Mouse (Mus musculus) cerebellum, adult 18-20 months (tissue): ENCODE data around the gene Gm49373.
"Not testable (repeated sequence)": the region's sequence is repeated elsewhere in the genome, so short reads cannot be mapped to it uniquely, and the experiment has no call there.

Source experiments
- DNase-seq, 2 experiments: peaks; one replicate each; pipeline ENCODE4 v3.0.0; 2021

Gene Gm49373

DNA sequence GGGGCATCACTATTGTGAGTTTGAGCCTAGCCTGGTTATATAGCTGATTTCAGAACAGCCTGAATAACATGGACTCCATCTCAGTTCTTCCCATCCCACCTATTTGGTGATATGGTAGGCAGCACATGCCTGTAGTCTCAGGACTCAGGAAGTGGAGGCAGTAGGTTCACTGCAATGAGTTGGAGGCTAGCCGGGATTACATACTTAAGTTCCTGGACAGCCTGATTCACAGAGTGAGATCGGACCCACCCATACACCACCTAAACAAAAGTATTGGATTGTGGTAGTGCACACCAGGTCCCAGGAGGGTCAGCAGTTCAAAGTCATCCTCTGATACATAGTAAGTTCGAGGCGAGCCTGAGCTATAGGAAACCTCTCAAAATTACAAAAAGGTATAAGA, 255 bp downstream of the Gm49373 start:
- DNase-seq: no peak

DNA sequence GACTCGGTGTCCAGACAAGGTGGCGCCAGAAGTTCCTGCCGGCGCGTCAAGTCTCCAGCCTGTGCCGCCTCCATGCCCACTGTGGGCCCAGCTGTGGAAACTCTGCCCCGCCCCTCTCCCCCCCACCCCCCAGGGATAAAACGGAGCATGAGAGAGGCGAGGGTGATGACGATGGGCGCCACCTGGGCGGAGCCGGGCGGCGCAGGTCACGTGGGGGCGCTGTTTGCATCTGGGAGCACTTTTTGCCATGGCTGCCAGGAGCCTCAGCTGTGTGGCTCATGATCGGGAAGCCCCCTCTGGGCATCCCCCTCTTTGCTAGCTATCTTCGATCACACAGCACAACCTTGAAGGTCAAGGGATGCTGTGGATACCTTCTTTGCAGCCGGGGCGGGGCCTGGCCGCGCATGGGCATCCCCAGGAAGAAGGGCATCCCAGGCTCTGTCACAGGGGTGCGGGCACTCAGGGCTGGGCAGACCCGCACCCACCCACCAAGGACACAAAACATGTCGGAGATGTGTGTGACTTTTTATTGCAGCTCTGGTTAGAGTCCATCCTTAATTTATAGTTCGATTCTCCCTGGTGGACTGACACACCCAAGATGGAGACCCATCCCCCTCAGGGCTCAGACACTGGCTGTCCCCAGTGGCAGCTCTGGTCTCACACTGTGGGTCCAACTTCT, 5.8 kb downstream of the Gm49373 start, which contains the start of gene Zglp1:
Zglp1 (minus strand) TSS at position 88 of the 679 bp plus-strand sequence.
- DNase-seq: no peak

DNA sequence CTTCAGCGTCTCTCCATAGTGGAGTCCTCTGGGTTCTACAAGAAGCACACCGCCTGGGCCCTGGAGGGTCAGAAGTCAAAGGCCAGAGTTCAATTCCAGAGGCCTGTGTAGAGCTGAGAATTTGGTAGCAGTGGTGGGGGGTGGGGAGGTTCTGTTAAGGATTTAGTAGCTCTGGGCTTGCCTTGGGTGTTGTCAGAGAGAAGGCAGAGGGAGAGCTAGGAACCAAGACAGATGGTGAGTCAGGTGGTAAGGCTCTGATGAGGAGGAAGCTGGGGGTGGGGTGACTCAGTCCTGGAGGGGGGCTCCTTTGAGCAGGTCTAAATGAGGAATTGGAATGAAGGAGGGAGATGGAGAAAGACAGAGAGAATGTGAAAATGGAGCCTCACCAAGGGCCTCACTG, 10.0 kb downstream of the Gm49373 start:
- no peak for DNase-seq

DNA sequence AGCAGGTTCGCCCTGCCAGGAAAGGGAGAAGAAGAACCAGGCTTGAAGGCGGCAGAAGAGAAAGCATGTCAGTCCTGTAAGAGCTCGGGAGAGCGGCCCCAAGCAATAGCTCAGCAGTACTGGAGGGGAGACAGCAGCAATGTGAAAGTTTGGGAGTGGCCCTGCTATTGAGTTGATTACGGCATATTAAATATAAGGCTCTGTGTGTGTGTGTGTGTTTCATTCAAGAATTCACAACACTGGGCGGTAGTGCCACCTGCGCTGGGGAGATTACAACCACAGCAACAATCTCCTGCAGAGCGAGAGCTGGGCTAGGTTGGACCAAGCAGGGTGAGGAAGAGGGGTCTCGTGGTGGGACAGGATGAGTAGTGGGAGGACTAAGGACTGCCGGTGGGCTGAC, 21.3 kb downstream of the Gm49373 start:
- no peak for DNase-seq

DNA sequence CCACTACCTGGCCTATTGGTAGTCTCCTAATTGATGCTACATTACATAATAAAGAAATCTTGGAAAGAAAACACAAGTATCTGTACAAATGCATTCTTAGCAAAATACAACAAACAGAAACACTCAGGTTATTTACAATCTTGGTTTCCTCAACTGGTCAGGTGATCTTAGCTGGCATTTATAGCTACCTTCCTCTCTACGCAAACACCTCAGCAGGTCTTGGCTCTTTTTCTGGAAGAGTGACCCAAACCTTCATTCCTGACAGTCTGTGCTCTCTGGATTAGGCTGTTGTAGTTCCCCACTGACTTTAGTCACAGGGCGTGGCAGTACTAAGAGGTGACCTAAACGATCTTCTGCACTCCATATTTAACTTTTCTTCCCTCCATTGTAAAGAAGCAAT, 27.7 kb downstream of the Gm49373 start:
- DNase-seq: no peak

DNA sequence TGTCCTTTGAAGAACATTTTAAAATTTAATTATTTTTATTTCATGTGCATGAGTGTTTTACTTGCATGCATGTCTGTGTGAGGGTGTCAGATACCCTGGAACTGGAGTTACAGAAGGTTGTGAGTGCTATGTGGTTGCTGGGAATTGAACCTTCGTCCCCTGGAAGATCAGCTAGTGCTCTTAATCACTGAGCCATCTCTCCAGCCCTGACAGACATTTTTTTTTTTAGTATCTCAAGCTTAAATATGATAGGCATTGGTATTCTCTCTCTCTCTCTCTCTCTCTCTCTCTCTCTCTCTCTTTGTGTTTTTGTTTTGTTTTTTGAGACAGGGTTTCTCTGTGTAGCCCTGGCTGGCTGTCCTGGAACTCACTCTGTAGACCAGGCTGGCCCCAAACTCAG, 28.1 kb downstream of the Gm49373 start:
- DNase-seq: not testable (repeated sequence)

DNA sequence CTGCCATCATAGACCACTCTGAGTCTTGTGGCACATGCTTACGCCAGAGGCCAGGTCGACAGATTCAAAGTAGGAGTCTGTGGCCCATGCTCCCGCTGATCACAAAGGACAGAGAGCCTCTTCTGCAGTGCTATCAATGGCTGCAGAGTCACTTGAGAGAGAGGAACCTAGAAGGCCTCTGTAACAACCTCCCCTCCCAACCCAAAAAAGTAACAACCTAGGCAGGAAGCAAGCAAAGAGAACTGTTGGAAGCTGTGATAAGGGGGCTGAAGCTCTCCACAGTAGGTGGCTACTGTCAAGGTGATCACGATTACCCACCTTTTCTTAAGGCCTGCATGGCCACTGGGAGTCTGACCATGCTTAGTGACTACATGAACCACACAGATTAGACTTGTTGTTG, 29.3 kb downstream of the Gm49373 start:
- DNase-seq: no peak

DNA sequence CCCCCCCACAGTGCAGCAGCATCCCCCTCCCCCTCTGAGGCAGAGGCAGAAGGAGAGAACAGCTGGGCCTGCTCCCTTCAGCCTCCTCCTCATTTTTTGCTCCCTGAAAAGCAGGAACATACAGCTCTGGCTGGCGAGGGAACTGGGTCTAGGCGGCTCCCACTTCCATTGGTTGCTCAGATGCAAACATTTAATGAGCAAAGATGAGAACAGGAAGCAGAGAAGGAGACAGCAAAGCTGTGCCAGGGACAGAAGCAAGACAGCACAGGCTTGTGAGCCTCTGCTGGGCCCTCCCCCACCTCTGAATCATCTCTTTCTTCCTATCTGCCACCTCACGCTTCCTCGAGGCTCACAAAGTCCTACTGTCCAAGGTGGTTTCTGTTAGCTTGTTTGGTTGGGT, 31.6 kb downstream of the Gm49373 start:
- no peak for DNase-seq

DNA sequence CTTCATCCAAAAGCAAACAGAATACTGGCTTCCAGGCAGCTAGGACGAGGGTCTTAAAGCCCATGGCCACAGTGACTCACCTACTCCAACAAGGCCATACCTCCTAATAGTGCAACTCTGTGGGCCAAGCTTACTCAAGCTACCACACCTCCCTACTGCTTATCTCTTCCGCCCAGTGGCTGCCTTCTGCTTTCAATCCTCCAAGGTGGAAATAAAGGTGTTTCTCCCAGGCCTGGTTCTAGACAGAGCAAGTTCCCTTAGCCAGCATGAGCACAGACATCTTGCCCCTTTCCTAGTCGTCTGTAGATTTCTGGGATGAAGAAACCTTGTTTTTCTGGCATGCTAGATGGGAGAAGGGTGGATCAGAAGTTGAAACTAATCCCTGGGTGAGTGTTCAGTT, 33.1 kb downstream of the Gm49373 start:
- DNase-seq: no peak

DNA sequence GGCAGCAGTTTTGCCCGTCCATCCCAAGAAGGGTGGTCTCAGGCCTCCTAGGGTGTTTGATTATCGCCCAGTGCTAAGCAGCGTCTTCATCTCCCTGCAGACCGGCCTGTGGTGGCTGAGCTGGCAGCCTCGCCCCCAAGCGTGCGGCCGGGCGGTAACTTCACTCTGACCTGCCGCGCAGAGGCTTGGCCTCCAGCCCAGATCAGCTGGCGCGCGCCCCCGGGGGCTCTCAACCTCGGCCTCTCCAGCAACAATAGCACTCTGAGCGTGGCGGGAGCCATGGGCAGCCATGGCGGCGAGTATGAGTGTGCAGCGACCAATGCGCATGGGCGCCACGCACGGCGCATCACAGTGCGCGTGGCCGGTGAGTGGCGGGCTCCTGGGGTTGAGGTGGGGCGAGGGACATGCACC, 35.4 kb downstream of the Gm49373 start:
- no peak for DNase-seq

DNA sequence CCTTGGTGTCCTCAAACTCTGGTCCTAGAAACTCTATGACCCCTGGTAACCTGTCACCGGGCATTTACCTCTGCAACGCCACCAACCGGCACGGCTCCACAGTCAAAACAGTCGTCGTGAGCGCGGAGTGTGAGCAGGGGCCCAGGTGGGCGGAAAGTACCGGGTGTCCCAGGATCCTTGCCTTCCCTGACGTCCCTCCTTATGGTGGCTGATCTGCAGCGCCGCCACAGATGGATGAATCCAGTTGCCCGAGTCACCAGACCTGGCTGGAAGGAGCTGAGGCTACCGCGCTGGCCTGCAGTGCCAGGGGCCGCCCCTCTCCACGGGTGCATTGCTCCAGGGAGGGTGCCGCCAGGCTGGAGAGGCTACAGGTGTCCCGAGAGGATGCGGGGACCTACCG, 36.2 kb downstream of the Gm49373 start:
- no peak for DNase-seq

DNA sequence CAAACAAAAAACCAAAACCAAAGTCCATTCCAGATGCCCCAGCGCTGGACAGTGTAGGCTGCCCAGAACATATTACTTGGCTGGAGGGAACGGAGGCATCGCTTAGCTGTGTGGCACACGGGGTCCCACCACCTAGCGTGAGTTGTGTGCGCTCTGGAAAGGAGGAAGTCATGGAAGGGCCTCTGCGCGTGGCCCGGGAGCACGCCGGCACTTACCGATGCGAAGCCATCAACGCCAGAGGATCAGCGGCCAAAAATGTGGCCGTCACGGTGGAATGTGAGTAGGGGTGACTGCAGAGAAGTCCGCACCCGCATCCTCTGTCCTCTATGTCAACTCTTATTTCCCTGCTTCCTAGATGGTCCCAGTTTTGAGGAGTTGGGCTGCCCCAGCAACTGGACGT, 36.7 kb downstream of the Gm49373 start:
- no peak for DNase-seq

DNA sequence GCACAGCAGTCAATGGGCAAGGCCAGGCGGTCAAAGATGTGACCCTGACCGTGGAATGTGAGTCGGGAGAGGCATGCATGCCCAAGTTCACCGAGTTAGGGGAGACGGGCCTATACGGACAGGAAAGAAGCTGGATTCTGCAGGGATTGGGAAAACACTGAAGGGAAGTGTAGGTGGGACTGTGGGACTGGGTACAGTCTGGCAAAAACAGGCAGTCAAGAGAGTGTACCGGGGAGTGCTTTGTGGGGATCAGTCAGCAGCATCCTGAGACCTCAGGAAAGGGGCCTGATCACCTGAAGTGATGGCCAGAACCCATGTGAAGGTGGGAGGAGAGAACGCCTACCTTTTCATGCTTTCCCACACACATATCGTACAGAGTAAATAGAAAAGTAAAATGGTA, 37.3 kb downstream of the Gm49373 start:
- DNase-seq: no peak

DNA sequence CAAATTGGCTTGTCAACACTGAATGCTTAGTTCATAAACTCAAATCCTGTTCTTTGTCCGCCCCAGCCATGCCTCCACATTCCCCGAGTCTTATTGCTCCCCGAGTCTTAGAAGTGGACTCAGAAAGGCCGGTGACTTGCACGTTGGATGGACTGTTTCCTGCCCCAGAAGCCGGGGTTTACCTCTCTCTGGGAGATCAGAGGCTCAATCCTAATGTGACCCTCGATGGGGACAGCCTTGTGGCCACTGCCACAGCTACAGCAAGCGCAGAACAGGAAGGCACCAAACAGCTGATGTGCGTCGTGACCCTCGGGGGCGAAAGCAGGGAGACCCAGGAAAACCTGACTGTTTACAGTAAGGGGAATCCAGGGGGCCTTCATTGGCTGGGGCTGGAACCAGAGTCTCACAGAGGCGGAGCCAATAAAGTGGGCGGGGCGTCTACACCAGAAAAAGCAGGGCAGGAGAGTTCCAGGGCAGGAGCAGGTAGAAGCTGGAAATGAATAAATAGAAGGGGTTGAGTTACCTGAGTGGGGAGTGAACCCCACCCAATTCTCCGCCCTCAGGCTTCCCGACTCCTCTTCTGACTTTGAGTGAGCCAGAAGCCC, 38.3 kb downstream of the Gm49373 start:
- no peak for DNase-seq

DNA sequence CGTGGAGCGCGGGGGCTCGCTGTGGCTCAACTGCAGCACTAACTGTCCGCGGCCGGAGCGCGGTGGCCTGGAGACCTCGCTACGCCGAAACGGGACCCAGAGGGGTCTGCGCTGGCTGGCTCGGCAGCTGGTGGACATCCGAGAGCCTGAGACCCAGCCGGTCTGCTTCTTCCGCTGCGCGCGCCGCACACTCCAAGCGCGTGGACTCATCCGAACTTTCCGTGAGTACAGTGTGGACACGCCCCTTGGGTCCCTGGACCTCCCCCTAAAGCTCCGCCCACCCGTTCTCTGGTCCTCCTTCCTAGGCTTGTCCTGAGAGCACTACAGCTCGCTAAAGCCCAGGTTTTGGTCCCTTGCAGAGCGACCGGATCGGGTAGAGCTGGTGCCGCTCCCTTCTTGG, 39.8 kb downstream of the Gm49373 start:
- peak; percentile 31 to 36 for DNase-seq

DNA sequence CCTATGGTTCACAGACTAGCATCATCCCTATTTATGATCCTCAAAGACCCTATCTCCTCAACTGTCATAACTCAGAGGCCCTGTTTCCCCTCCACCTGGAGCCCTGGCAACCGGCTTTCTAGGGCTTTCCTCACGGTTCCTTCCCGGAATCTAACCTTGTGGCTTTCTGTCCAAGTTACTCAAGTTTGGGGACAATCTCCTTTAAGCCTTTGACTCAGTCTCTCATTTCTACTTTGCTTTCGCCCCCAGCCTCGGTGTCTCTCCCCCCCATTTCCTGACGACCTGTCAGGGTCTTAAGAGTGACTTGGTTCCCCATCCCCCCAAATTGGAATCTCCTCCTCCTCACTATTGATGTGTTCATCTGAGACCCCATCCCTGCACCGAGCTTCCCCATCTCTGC, 40.4 kb downstream of the Gm49373 start:
- DNase-seq: no peak

DNA sequence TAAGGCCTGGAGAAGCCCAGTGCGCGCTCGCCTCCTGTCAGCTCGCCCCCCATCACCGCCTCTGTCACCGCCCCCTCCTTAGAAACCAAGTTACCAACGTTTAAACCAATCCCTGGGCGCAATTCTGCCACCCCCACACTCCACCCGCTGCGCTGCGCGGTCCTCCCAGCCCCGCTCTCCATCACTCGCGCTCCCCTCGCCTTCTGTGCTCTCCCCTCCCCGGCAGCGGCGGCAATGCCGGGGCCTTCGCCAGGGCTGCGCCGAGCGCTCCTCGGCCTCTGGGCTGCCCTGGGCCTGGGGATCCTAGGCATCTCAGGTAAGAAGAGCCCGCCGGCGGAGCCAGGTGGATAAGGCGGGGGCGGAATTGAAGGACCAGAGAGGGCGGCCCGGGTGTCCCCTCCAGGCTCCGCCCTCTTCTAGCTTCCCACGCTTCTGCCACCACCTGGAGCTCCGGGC, 41.0 kb downstream of the Gm49373 start, which contains the start of gene Icam5:
Icam5 (plus strand) TSS at position 178 of the 456 bp plus-strand sequence.
- peak; percentile 15 to 31 for DNase-seq

DNA sequence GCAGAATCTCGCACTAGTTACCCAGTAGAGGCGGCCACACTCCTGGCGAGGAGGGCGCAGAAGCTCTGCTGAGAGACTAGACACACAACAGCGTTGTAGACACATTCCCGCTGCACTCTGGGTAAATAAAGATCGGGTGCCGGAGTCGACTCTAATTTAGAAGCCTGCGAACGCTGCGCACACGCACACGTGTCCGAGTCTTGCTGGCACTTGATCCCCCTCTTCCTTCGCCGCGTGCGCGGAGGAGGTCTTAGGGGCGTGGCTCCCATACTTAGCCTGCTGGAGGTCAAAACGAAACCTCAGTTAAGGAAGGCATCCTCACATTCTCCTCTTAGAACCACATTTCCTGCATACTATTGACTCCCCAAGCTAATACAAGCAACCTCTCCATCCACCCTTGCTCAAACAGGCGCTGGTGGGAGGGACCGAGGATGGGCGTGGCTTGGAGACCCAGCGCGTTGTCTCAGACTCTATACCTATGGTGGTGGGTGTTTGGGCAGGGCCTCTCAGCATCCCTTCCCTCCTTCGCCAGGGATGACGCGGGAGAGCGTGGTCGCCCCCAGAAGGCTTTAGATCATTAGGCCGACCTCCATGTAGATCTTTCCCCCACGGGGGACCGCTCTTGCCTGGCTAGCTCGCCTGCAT, 41.5 kb downstream of the Gm49373 start:
- peak; percentile 31 to 34 for DNase-seq

DNA sequence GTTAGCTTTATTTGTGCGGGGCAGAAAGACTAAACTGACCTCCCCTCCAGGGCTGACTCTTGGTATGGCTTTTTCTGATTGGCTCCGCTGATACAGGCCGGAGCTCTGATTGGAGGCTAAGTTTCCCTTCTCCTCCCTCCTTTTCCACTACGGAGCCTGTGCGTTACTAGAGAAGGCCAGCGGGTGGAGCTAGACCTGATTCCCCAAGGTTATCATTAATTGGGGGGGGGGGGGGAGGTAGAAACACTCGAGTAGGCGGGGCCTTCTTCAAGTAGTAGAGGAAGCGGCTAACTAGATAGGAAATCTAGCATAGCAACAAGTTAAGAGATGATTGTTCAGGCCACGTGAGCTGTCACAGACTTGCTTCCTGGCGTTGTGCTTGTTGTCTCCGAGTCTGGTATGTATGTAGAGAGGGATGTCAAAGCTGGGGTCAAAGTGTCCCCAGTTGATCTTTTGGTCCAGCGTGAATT, 42.1 kb downstream of the Gm49373 start:
- DNase-seq: peak; percentile 76 to 84

DNA sequence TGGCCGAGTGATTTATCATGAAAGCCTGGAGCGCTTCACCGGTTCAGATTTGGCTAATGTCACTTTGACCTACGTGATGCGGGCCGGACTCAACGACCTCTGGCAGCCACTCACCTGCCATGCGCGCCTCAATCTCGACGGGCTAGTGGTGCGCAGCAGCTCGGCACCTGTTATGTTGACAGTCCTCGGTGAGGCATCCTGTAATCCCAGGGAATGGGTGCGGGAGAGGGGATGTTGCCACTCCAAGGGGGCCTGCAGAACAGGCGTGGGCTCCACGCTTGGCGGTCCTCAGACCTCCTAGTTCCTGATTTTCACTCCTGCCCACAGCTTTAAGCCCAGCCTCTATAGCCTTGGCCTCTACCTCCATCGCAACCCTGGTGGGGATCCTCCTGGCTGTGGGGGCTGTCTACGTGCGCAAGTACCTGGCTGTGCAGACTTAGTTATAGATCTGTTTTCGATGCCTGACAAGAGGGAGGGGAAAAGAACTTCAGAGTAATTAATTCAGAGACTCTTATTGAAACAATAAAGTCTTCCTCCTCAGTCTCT, 42.8 kb downstream of the Gm49373 start:
- DNase-seq: no peak

DNA sequence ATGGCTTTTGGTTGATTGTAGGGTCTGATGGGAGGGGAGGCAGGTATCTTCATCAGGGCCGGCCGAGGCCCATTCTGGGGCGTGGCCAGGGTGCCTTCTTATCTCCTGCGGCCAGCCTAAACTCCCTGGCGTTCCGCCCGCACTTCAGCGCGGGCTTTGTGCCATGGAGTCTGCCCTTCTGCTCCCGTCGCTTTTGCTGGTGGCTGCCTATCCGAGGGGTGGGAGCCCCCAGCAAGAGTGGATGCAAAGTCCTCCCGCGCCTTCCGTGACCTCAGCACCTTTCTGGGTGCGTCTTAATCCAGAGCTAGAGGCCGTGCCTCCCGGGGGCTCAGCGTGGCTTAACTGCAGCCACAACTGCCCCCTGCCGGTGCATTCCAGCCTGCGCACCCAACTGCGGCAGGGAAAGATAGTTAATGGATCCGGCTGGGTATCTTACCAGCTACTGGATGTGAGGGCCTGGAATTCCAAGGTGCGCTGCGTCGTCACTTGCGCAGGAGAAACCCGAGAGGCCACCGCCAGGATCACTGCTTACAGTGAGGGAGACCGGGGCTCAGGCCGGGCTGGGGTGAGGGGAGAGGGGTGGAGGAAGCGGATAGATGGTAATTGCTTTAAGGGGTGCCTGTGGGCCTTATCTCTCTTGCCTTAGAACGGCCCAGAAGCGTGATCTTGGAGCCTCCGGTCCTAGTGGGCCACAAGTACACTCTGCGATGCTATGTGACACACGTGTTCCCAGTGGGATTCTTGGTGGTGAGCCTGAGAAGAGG, 43.4 kb downstream of the Gm49373 start, which contains the start of gene Icam4:
Icam4 (plus strand) TSS at position 83 of the 764 bp plus-strand sequence.
- DNase-seq: peak; percentile 50 to 58

DNA sequence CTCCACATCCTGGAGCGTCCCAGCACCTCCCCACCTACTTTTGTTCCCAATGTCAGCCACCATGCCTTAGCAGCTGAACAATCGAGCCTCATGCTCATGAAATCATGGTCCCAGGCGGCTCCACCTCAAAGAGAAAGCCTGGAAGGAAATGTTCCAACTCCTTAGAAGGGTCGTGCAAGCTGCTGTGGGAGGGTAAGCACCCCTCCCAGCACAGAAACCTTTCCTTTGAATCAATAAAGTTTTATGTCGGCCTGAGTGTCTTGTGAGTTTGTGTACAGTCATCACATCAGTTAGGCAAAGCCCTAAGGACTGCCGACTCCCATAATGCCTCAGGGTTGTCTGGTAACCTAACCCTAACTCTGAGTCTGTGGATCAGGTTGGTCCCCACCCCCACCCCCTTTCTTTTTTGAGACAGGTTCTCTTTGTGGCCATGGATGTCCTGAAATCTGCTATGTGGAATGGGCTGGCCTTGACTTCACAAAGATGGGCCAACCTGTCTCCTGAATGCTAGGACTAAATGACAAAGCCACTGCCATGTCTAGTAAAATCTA, 44.3 kb downstream of the Gm49373 start:
- no peak for DNase-seq
